Mouse (Mus musculus) hindbrain, embryonic 13.5 days (tissue): Measurements from ENCODE around the gene Bcl7c. TPM values are rescaled to one million over a fixed set of nuclear protein-coding genes. Genes with fewer than 3 reads are reported as not detected.
"Not testable (repeated sequence)": the region's sequence is repeated elsewhere in the genome, so short reads cannot be mapped to it uniquely, and the experiment has no call there.

Experiments
- ATAC-seq: fragments of 200-750 bp; cut with Nextera tagmentation; 2 replicates; pipeline ENCODE4 v1.8.0; 2017; ENCODE audit warnings: moderate TSS enrichment; ENCODE audit not compliant: low FRiP score
- H3K27ac ChIP-seq: fragments of 300-500 bp; sonication (generic); 2 replicates; pipeline ENCODE4 v1.5.1; 2015; ENCODE audit warnings: inconsistent platforms, mild to moderate bottlenecking, moderate library complexity
- H3K27me3 ChIP-seq: fragments of 300-500 bp; sonication (generic); 2 replicates; pipeline ENCODE4 v1.6.1; 2015; ENCODE audit warnings: mild to moderate bottlenecking, inconsistent platforms
- H3K36me3 ChIP-seq: fragments of 300-500 bp; sonication (generic); 2 replicates; pipeline ENCODE4 v1.6.1; 2015; ENCODE audit warnings: mild to moderate bottlenecking, inconsistent platforms
- H3K4me1 ChIP-seq: fragments of 300-500 bp; sonication (generic); replicated peaks from 2 replicates; pipeline ENCODE4 v1.6.1; 2015; ENCODE audit warnings: inconsistent platforms
- H3K4me2 ChIP-seq: fragments of 300-500 bp; sonication (generic); 2 replicates; pipeline ENCODE4 v1.6.1; 2015; ENCODE audit warnings: inconsistent platforms, mild to moderate bottlenecking, moderate library complexity
- H3K4me3 ChIP-seq: fragments of 300-500 bp; sonication (generic); 2 replicates; pipeline ENCODE4 v1.5.1; 2015; ENCODE audit warnings: mild to moderate bottlenecking, inconsistent platforms
- H3K9ac ChIP-seq: fragments of 300-500 bp; sonication (generic); 2 replicates; pipeline ENCODE4 v1.6.1; 2015; ENCODE audit warnings: mild to moderate bottlenecking, inconsistent platforms
- H3K9me3 ChIP-seq: fragments of 300-500 bp; sonication (generic); 2 replicates; pipeline ENCODE4 v1.6.1; 2016; ENCODE audit warnings: inconsistent platforms
- WGBS: fragments of 180-500 bp; shearing (Covaris S2); methylation state at CpG from one replicate; pipeline ENCODE4 v1.1.7; 2015; 5-methylcytosine and 5-hydroxymethylcytosine counted together
- polyA plus RNA-seq: library from polyadenylated mRNA; unstranded; fragments of >200 nt; fragmentation: Nextera tagmentation; extraction: Ambion mirVana; gene quantifications from 2 replicates; pipeline ENCODE4 v1.2.1, GENCODE M21; 2015

Gene Bcl7c
- polyA plus RNA-seq, 1 experiment from 2014 or later = 47.0 TPM

GRCm38 (mm10) chr7:127745251-127745651 lies 36.5 kb upstream of the Bcl7c start:
- ATAC-seq = peak; percentile 90
- peaks cover 23% of the 10 kb centered on the region for H3K36me3 ChIP-seq
- WGBS = under 1% methylated on average over 19 of the region's 19 CpGs
- no peaks in the 10 kb centered on the region for H3K27me3 ChIP-seq
- H3K27ac ChIP-seq = peak overlapping the region; percentile 89
- peak overlapping the region; percentile 64 for H3K9ac ChIP-seq
- no peaks in the 10 kb centered on the region for H3K9me3 ChIP-seq
- peak overlapping the region; percentile 98 for H3K4me3 ChIP-seq
- H3K4me1 ChIP-seq = peaks cover 27% of the 10 kb centered on the region
- peak overlapping the region; percentile 92 for H3K4me2 ChIP-seq

DNA sequence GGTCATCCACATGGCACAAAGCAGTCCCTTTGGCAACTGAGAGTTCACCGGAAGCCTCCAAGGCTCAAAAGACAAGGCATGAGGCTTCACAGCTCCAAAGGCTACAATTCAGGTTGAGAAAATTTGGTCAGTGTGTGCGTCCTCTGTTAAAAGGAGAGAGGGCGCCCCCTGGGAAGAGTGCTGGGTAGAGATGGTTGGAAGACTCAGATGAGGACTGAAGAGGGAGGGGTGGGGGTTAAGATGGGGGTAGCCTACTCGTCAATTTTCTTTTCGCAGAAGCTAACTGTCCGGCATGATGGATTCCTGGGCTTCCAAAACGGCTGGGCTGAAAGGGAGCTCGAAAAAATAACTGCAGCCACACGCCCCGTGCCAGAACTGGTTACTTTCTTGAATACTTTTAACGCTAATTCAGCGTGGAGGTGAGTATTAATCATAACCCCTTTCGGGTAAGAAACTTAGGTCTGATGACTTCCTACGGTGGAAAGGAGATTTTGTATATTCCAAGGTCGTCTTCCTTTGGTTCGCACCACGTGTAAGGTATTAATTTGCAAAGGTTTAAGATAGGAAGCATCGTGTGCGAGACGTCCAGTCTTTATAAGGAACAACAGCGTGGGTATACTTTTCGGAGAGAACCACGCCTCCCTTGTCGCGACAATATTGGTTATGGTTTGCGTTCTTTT lies 35.8 kb upstream of the Bcl7c start, which contains the start of gene Fbxl19:
Gene Fbxl19, plus strand, starts transcription at position 178 of the 680 bp plus-strand sequence.
- peaks cover 27% of the 10 kb centered on the region for H3K4me1 ChIP-seq
- under 1% methylated on average over 26 of the region's 26 CpGs for WGBS
- H3K4me3 ChIP-seq = peak within 1 kb of the TSS; percentile 98
- no peak for ATAC-seq
- H3K27ac ChIP-seq = peak within 1 kb of the TSS; percentile 89
- H3K36me3 ChIP-seq = peaks cover 15% of the 10 kb centered on the region
- H3K9ac ChIP-seq = peak within 1 kb of the TSS; percentile 64
- peak within 1 kb of the TSS; percentile 92 for H3K4me2 ChIP-seq
- no peaks in the 10 kb centered on the region for H3K9me3 ChIP-seq
- H3K27me3 ChIP-seq = no peaks in the 10 kb centered on the region

GRCm38 (mm10) chr7:127732066-127732465 lies 23.3 kb upstream of the Bcl7c start, which contains the start of gene Ctf2:
Gene Ctf2, minus strand, starts transcription at chr7:127732166.
- not testable (repeated sequence) for ATAC-seq, H3K27me3 ChIP-seq, H3K36me3 ChIP-seq, H3K4me1 ChIP-seq, H3K9ac ChIP-seq, H3K9me3 ChIP-seq, H3K4me3 ChIP-seq, H3K4me2 ChIP-seq, H3K27ac ChIP-seq
- WGBS = no CpG with 5 or more reads among the region's 5 CpGs

DNA sequence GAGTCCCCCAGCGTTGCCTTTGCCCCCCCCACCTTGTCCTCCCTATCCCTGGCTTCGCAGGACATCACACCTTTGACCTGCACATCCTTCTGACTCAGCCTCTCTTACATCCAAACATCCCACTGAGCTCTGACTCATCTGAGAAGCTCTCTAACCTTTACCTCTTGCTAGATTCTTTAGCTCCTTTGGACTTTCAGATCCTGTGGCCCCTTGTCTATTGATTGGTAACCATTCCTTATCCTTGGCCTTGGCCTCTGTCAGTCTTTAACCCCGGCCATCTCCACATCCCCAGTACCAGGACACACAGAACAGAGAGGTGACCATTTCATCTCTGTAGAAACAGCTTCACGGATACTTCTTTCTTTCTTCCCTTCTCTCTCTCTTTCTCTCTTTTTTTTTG lies 21.4 kb upstream of the Bcl7c start:
- Histone ChIP-seq H3K4me1 (no peaks in the 10 kb centered on the region), H3K36me3 (no peaks in the 10 kb centered on the region), H3K9me3 (no peaks in the 10 kb centered on the region), H3K9ac (no peak overlapping the region), H3K4me3 (no peak overlapping the region), H3K4me2 (no peak overlapping the region), H3K27ac (no peak overlapping the region), H3K27me3 (no peaks in the 10 kb centered on the region)
- ATAC-seq = no peak
- WGBS = 71% methylated on average over 4 of the region's 4 CpGs

DNA sequence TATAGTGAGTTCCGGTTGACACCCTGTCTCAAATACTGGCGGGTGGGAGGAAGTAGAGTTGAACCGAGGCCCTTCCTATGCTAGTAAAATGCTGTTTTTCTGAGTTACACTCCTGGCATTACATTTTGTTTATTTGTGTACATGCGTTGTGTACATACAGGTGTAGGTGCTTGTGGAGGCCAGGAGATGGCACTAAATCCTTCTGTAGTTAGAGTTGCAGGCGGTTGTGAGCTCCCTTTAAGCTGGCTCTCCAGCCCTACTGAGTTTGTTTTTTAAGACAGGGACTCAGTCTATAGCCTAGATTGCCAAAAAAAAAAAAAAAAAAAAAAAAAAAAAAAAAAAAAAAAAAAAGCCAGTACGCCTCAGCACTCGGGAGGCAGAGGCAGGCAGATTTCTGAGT lies 19.2 kb upstream of the Bcl7c start:
- WGBS = 86% methylated on average over 7 of the region's 7 CpGs
- Histone ChIP-seq H3K4me1 (no peaks in the 10 kb centered on the region), H3K27ac (no peak overlapping the region), H3K9ac (no peak overlapping the region), H3K9me3 (no peaks in the 10 kb centered on the region), H3K4me3 (no peak overlapping the region), H3K27me3 (no peaks in the 10 kb centered on the region), H3K36me3 (no peaks in the 10 kb centered on the region), H3K4me2 (no peak overlapping the region)
- ATAC-seq = no peak

GRCm38 (mm10) chr7:127725924-127726323 lies 17.2 kb upstream of the Bcl7c start:
- no peaks in the 10 kb centered on the region for H3K27me3 ChIP-seq
- H3K4me1 ChIP-seq = no peaks in the 10 kb centered on the region
- H3K4me2 ChIP-seq = no peak overlapping the region
- H3K9me3 ChIP-seq = no peaks in the 10 kb centered on the region
- H3K36me3 ChIP-seq = no peaks in the 10 kb centered on the region
- no peak overlapping the region for H3K27ac ChIP-seq
- no peak overlapping the region for H3K9ac ChIP-seq
- H3K4me3 ChIP-seq = no peak overlapping the region
- WGBS = 59% methylated on average over 6 of the region's 6 CpGs
- no peak for ATAC-seq

GRCm38 (mm10) chr7:127725490-127725889 lies 16.8 kb upstream of the Bcl7c start:
- no peaks in the 10 kb centered on the region for H3K27me3 ChIP-seq
- H3K36me3 ChIP-seq = no peaks in the 10 kb centered on the region
- no peak overlapping the region for H3K27ac ChIP-seq
- no peak overlapping the region for H3K9ac ChIP-seq
- no peaks in the 10 kb centered on the region for H3K9me3 ChIP-seq
- no peak for ATAC-seq
- no peak overlapping the region for H3K4me3 ChIP-seq
- no peaks in the 10 kb centered on the region for H3K4me1 ChIP-seq
- 28% methylated on average over 2 of the region's 2 CpGs for WGBS
- no peak overlapping the region for H3K4me2 ChIP-seq

- no peak for ATAC-seq
- WGBS = 93% methylated on average over 6 of the region's 6 CpGs
- no peak overlapping the region for H3K9ac ChIP-seq
- H3K9me3 ChIP-seq = no peaks in the 10 kb centered on the region
- H3K4me3 ChIP-seq = no peak overlapping the region
- peaks cover 7% of the 10 kb centered on the region for H3K4me1 ChIP-seq
- no peaks in the 10 kb centered on the region for H3K36me3 ChIP-seq
- no peak overlapping the region for H3K27ac ChIP-seq
- peaks cover 15% of the 10 kb centered on the region for H3K27me3 ChIP-seq
- H3K4me2 ChIP-seq = no peak overlapping the region
These were observed 10.5 kb upstream of the Bcl7c start for GRCm38 (mm10) chr7:127719258-127719657.

DNA sequence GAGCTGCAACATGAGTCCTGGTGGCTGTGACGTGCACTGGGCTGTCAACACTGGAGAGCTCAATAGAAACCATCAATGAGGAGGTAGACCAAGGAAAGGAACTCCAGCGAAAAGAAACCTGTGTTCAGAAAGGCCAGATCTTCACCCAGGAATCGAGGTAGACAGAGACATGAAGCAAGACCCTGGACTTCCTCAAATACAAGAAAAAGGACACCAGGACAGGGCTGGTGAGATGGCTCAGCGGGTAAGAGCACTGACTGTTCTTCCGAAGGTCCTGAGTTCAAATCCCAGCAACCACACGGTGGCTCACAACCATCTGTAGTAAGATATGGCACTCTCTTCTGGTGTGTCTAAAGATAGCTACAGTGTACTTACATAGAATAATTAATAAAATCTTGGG lies 9.6 kb upstream of the Bcl7c start:
- H3K36me3 ChIP-seq = no peaks in the 10 kb centered on the region
- no peak overlapping the region for H3K9ac ChIP-seq
- peaks cover 15% of the 10 kb centered on the region for H3K27me3 ChIP-seq
- H3K9me3 ChIP-seq = no peaks in the 10 kb centered on the region
- no peak overlapping the region for H3K27ac ChIP-seq
- no peak for ATAC-seq
- H3K4me2 ChIP-seq = no peak overlapping the region
- H3K4me3 ChIP-seq = no peak overlapping the region
- 84% methylated on average over 6 of the region's 6 CpGs for WGBS
- peaks cover 8% of the 10 kb centered on the region for H3K4me1 ChIP-seq

DNA sequence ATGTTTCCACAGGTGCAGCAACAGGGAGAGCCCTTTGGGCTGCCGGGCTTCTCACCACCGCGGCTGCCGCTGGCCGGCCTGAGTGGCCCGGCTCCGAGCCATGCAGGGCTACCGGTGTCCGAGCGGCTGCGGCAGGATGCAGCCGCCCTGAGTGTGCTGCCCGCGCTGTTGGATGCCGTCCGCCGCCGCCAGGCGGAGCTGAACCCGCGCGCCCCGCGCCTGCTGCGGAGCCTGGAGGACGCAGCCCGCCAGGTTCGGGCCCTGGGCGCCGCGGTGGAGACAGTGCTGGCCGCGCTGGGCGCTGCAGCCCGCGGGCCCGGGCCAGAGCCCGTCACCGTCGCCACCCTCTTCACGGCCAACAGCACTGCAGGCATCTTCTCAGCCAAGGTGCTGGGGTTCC lies 8.3 kb upstream of the Bcl7c start:
- Histone ChIP-seq H3K9ac (peak overlapping the region; percentile 65), H3K27ac (no peak overlapping the region), H3K9me3 (no peaks in the 10 kb centered on the region), H3K4me3 (peak overlapping the region; percentile 32), H3K36me3 (no peaks in the 10 kb centered on the region), H3K4me2 (peak overlapping the region; percentile 58), H3K4me1 (peaks cover 21% of the 10 kb centered on the region), H3K27me3 (peaks cover 15% of the 10 kb centered on the region)
- ATAC-seq = peak; percentile 37; the same call in 1 of the 2 replicates
- 1% methylated on average over 41 of the region's 41 CpGs for WGBS

GRCm38 (mm10) chr7:127714816-127715215 lies 6.1 kb upstream of the Bcl7c start:
- no peak overlapping the region for H3K27ac ChIP-seq
- no peaks in the 10 kb centered on the region for H3K9me3 ChIP-seq
- no peak overlapping the region for H3K9ac ChIP-seq
- H3K27me3 ChIP-seq = peaks cover 15% of the 10 kb centered on the region
- 89% methylated on average over 4 of the region's 4 CpGs for WGBS
- H3K4me1 ChIP-seq = peaks cover 23% of the 10 kb centered on the region
- no peak for ATAC-seq
- H3K4me3 ChIP-seq = no peak overlapping the region
- no peak overlapping the region for H3K4me2 ChIP-seq
- no peaks in the 10 kb centered on the region for H3K36me3 ChIP-seq

DNA sequence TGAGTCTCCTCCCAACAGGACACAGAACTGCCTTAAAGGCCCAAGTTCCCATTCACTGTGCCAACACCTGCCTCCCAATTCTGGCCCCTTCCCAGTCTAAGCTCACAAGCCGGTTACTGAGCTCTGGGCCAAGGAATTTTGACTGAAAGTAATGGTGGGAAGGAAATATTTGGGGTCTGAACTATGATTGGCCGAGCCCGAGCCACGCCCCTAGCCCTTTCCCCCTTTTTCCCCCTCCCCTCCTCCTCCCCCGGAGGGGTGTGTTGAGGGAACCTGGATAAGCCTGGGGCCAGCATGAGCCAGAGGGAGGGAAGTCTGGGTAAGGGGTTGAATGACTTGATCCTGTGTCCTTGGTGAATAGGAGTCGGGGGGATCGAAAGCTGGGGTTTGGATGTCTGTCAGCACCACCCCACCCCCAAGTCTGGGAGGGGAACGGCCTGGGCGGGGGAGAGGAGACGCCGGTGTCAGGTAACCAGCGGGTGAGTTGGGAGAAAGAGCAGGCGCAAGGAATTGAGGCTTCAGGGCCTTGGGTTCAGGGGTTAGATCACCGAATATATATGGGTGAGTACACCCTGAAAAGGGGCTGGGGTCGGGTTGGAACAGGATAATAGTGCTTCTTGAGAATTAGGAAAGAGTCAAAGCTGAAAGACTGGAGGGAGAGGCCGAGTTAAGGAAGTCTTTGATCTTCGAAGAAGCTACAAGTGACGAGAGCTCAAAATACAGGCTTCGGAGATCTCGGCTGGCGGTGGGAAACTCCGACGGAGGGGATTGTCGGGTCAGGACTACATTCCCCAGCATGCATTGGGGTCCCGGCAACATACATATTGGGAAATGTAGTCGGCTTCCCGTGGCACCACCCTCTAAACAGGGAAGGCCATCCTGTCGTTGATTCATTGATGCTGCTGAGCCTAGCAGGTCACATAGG lies 4.0 kb upstream of the Bcl7c start, which contains the start of gene Ctf1:
Gene Ctf1, plus strand, starts transcription at position 276 of the 925 bp plus-strand sequence.
- Histone ChIP-seq H3K9me3 (no peaks in the 10 kb centered on the region), H3K36me3 (no peaks in the 10 kb centered on the region), H3K4me1 (peaks cover 33% of the 10 kb centered on the region), H3K9ac (peak within 1 kb of the TSS; percentile 65), H3K27ac (peak within 1 kb of the TSS; percentile 58), H3K27me3 (peaks cover 14% of the 10 kb centered on the region), H3K4me2 (peak within 1 kb of the TSS; percentile 55), H3K4me3 (peak within 1 kb of the TSS; percentile 33)
- peak; percentile 59 for ATAC-seq
- 1% methylated on average over 28 of the region's 28 CpGs for WGBS
